18 mouse cellular contexts compared by ENCODE assay signal in genomic region chr14:8478098-8478497, GRCm38 (mm10).
"Had no signal": no experiment of that assay in that cellular context is flagged by ENCODE, and none has a peak within 500 bp of the region (broad histone marks: within the 10 kb centered on the region; RNA-seq: fewer than 3 reads in every experiment).

No protein-coding gene starts in this region.

- H3K27ac ChIP-seq: liver, embryonic 12.5 days; liver, embryonic 14.5 days; midbrain, embryonic 10.5 days; midbrain, embryonic 12.5 days; neural tube, embryonic 12.5 days had no signal

- H3K9me3 ChIP-seq: liver, embryonic 12.5 days; midbrain, embryonic 12.5 days; neural tube, embryonic 12.5 days had no signal

- H3K36me3 ChIP-seq: liver, embryonic 12.5 days; midbrain, embryonic 12.5 days; neural tube, embryonic 12.5 days had no signal

- H3K4me2 ChIP-seq: liver, embryonic 12.5 days; lung, embryonic 14.5 days; midbrain, embryonic 12.5 days; neural tube, embryonic 12.5 days had no signal

- ATAC-seq: liver, embryonic 12.5 days had no signal

- H3K4me3 ChIP-seq: liver, embryonic 12.5 days; midbrain, embryonic 10.5 days; midbrain, embryonic 12.5 days; myocyte; neural tube, embryonic 12.5 days had no signal

- H3K9ac ChIP-seq: liver, embryonic 12.5 days; liver, embryonic 14.5 days; lung, embryonic 14.5 days; midbrain, embryonic 12.5 days; neural tube, embryonic 12.5 days had no signal

- DNase-seq: lung, adult 18-20 months; lung, embryonic 14.5 days; lung, postnatal 10 days; lung, postnatal 4 days; retina, postnatal 1 day; right cerebral cortex, adult 18-20 months; right cerebral cortex, postnatal 25 days; right cerebral cortex, postnatal 4 days; spleen, adult 18-20 months; thymus, adult 18-20 months; thymus, postnatal 14 days; thymus, postnatal 36 days had no signal

- H3K4me1 ChIP-seq: liver, embryonic 12.5 days; midbrain, embryonic 10.5 days; neural tube, embryonic 12.5 days had no signal

- H3K27me3 ChIP-seq: liver, embryonic 12.5 days; midbrain, embryonic 12.5 days; neural tube, embryonic 12.5 days had no signal
